Mouse (Mus musculus) embryonic facial prominence, embryonic 11.5 days (tissue): ENCODE results near the gene Plekhs1. TPM values are rescaled to one million over a fixed set of nuclear protein-coding genes. Genes with fewer than 3 reads are reported as not detected.
A peak's percentile ranks its signal among the peaks of the same experiment; 100 is the strongest.

Experiments
- ATAC-seq: fragments of 200-750 bp; cut with Nextera tagmentation; replicated peaks from 2 replicates; pipeline ENCODE4 v1.8.0; 2017; ENCODE audit warnings: low read depth; ENCODE audit not compliant: insufficient number of reproducible peaks, low FRiP score, low TSS enrichment
- DNase-seq: peaks from one replicate; pipeline ENCODE4 v3.0.0-alpha.2; 2015; ENCODE audit warnings: low spot score
- H3K27ac ChIP-seq: fragments of 300-500 bp; sonication (generic); replicated peaks from 2 replicates; pipeline ENCODE4 v1.5.1; 2014; ENCODE audit warnings: mild to moderate bottlenecking, low read depth, low read length, control low read depth
- H3K27me3 ChIP-seq: fragments of 300-500 bp; sonication (generic); 2 replicates; pipeline ENCODE4 v1.6.1; 2014; ENCODE audit warnings: mild to moderate bottlenecking, low read length, moderate library complexity, mixed read lengths; ENCODE audit not compliant: control insufficient read depth, insufficient read depth
- H3K36me3 ChIP-seq: fragments of 300-500 bp; sonication (generic); replicated peaks from 2 replicates; pipeline ENCODE4 v1.6.1; 2014; ENCODE audit warnings: low read depth, mild to moderate bottlenecking, low read length, moderate library complexity, mixed read lengths; ENCODE audit not compliant: control insufficient read depth, insufficient read depth
- H3K4me1 ChIP-seq: fragments of 300-500 bp; sonication (generic); 2 replicates; pipeline ENCODE4 v1.6.1; 2014; ENCODE audit warnings: low read length, mixed read lengths; ENCODE audit not compliant: control insufficient read depth, insufficient read depth
- H3K4me2 ChIP-seq: fragments of 300-500 bp; sonication (generic); 2 replicates; pipeline ENCODE4 v1.6.1; 2014; ENCODE audit warnings: low read depth, mild to moderate bottlenecking, control low read depth, low read length, moderate library complexity
- H3K4me3 ChIP-seq: fragments of 300-500 bp; sonication (generic); 2 replicates; pipeline ENCODE4 v1.5.1; 2014; ENCODE audit warnings: low read depth, low read length, control low read depth
- H3K9ac ChIP-seq: fragments of 300-500 bp; sonication (generic); replicated peaks from 2 replicates; pipeline ENCODE4 v1.6.1; 2014; ENCODE audit warnings: mild to moderate bottlenecking, control low read depth, low read length
- H3K9me3 ChIP-seq: fragments of 300-500 bp; sonication (generic); replicated peaks from 2 replicates; pipeline ENCODE4 v1.6.1; 2016; ENCODE audit warnings: mild to moderate bottlenecking, low read length, inconsistent platforms, mixed read lengths; ENCODE audit not compliant: control insufficient read depth
- WGBS: fragments of 180-500 bp; shearing (Covaris S2); extraction: QIAGEN DNeasy Blood & Tissue Kit; methylation state at CpG from one replicate; pipeline ENCODE4 v1.1.7; 2014; 5-methylcytosine and 5-hydroxymethylcytosine counted together
- polyA plus RNA-seq: library from polyadenylated mRNA; unstranded; fragments of >200 nt; fragmentation: Nextera tagmentation; extraction: Ambion mirVana; gene quantifications from 2 replicates; pipeline ENCODE4 v1.2.1, GENCODE M21; 2014

The Plekhs1 gene
- polyA plus RNA-seq, 1 experiment from 2014 or later: 0.20 TPM

GRCm38 (mm10) chr19:56425492-56425891 is 35.9 kb upstream of the Plekhs1 start:
- DNase-seq: no peak
- ATAC-seq: no peak
- Histone ChIP-seq H3K36me3 (no peaks in the 10 kb centered on the region), H3K9me3 (no peaks in the 10 kb centered on the region), H3K27me3 (no peaks in the 10 kb centered on the region), H3K4me1 (no peaks in the 10 kb centered on the region; the same call in 1 of the 2 replicates), H3K4me2 (no peak overlapping the region), H3K27ac (no peak overlapping the region), H3K9ac (no peak overlapping the region), H3K4me3 (no peak overlapping the region)
- 63% methylated on average over 9 of the region's 9 CpGs for WGBS

- Histone ChIP-seq H3K36me3 (no peaks in the 10 kb centered on the region; the same call in 1 of the 2 replicates), H3K4me1 (no peaks in the 10 kb centered on the region), H3K9ac (no peak overlapping the region), H3K27me3 (no peaks in the 10 kb centered on the region), H3K4me3 (no peak overlapping the region), H3K27ac (no peak overlapping the region), H3K4me2 (no peak overlapping the region), H3K9me3 (no peaks in the 10 kb centered on the region)
- DNase-seq (peak; percentile 54), ATAC-seq (no peak)
- 58% methylated on average over 8 of the region's 8 CpGs for WGBS
Measured at GRCm38 (mm10) chr19:56430369-56430768, 31.1 kb upstream of the Plekhs1 start.

GRCm38 (mm10) chr19:56432706-56433105 is 28.7 kb upstream of the Plekhs1 start:
- H3K4me1 ChIP-seq: no peaks in the 10 kb centered on the region
- no peaks in the 10 kb centered on the region for H3K9me3 ChIP-seq
- H3K27ac ChIP-seq: no peak overlapping the region
- WGBS: 57% methylated on average over 10 of the region's 10 CpGs
- DNase-seq (no peak), ATAC-seq (no peak)
- no peak overlapping the region for H3K4me2 ChIP-seq
- H3K27me3 ChIP-seq: no peaks in the 10 kb centered on the region
- no peak overlapping the region for H3K9ac ChIP-seq
- no peak overlapping the region for H3K4me3 ChIP-seq
- H3K36me3 ChIP-seq: no peaks in the 10 kb centered on the region; the same call in 1 of the 2 replicates

DNA sequence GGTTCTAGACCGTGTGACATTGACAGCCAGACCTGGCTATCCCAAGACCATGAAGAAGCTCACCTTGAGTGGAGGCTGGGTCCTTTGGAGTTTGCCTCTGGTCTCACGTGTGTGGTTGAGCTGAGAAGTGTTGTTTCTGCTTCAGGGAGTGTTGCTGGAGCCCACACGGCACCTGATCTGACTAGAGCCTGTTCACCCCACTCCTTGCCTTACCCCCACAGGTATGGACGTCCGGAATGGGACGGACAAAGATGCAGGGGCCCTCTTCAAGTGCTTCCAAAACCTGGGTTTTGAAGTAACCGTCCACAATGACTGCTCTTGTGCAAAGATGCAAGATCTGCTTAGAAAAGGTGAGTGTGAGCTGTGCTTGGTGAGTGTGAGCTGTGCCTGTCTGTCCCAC is 27.9 kb upstream of the Plekhs1 start:
- Histone ChIP-seq H3K27me3 (no peaks in the 10 kb centered on the region), H3K4me1 (no peaks in the 10 kb centered on the region), H3K4me3 (no peak overlapping the region), H3K4me2 (no peak overlapping the region), H3K9ac (no peak overlapping the region), H3K27ac (no peak overlapping the region), H3K36me3 (no peaks in the 10 kb centered on the region; the same call in 1 of the 2 replicates), H3K9me3 (no peaks in the 10 kb centered on the region)
- no peak for ATAC-seq
- DNase-seq: no peak
- WGBS: 88% methylated on average over 7 of the region's 7 CpGs

- H3K4me2 ChIP-seq: no peak overlapping the region
- DNase-seq (no peak), ATAC-seq (no peak)
- H3K27me3 ChIP-seq: no peaks in the 10 kb centered on the region
- no peak overlapping the region for H3K27ac ChIP-seq
- H3K9ac ChIP-seq: no peak overlapping the region
- no peaks in the 10 kb centered on the region for H3K4me1 ChIP-seq
- no peaks in the 10 kb centered on the region; the same call in 1 of the 2 replicates for H3K36me3 ChIP-seq
- H3K4me3 ChIP-seq: no peak overlapping the region
- 81% methylated on average over 13 of the region's 13 CpGs for WGBS
- no peaks in the 10 kb centered on the region for H3K9me3 ChIP-seq
Measured at GRCm38 (mm10) chr19:56436380-56436779, 25.1 kb upstream of the Plekhs1 start.

- H3K27me3 ChIP-seq: no peaks in the 10 kb centered on the region
- 70% methylated on average over 7 of the region's 7 CpGs for WGBS
- H3K36me3 ChIP-seq: no peaks in the 10 kb centered on the region; the same call in 1 of the 2 replicates
- no peak overlapping the region for H3K4me2 ChIP-seq
- H3K9ac ChIP-seq: no peak overlapping the region
- no peaks in the 10 kb centered on the region for H3K4me1 ChIP-seq
- H3K27ac ChIP-seq: no peak overlapping the region
- H3K4me3 ChIP-seq: no peak overlapping the region
- no peak for DNase-seq
- H3K9me3 ChIP-seq: no peaks in the 10 kb centered on the region
- no peak for ATAC-seq
Measured at GRCm38 (mm10) chr19:56438357-56439071, 22.9 kb upstream of the Plekhs1 start.

DNA sequence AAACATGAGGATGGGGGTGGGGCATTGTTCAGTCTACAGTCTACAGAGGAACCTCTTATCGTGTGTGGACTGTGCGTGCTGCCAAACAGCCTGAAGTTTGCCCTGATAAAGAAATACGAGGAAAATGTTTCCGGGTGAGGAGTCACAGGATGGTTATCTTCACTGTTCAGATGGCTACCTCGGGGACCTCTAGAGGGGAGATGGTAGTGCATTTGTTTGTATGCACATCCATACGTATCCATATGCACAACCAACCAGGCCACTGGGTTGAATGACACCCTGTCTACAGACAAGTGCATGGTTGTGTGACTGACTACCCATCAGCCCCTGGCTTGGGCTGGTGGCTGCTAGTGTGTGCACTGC is 22.4 kb upstream of the Plekhs1 start:
- no peak for DNase-seq
- 88% methylated on average over 6 of the region's 6 CpGs for WGBS
- no peaks in the 10 kb centered on the region; the same call in 1 of the 2 replicates for H3K36me3 ChIP-seq

DNA sequence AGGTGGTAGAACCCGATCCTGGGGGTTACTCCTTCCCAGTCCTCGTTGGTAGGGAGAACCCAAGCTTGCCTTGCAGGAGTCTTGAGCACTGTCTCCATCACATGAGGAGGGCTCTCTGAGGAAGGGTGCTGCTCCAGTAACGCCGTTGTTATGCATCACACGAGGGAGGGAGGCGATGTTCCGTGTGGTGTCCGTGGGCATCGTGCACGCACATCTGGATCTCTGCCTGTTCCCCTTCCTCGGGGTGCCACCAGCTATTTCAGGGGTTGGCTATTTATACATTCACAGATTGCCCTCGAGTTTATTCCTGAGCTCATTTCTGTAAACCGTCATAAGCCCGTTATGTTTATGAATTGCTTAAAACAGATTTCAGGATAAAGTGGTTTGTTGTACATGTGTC is 18.0 kb upstream of the Plekhs1 start:
- no peak for ATAC-seq
- Histone ChIP-seq H3K4me2 (no peak overlapping the region), H3K36me3 (no peaks in the 10 kb centered on the region), H3K4me1 (no peaks in the 10 kb centered on the region), H3K27ac (no peak overlapping the region), H3K27me3 (no peaks in the 10 kb centered on the region), H3K9ac (no peak overlapping the region), H3K4me3 (no peak overlapping the region), H3K9me3 (no peaks in the 10 kb centered on the region)
- WGBS: 82% methylated on average over 14 of the region's 14 CpGs
- no peak for DNase-seq

More for the DNA sequence above, 22.4 kb upstream of the Plekhs1 start:
- Histone ChIP-seq H3K4me2 (no peak overlapping the region), H3K4me3 (no peak overlapping the region), H3K27ac (no peak overlapping the region), H3K4me1 (no peaks in the 10 kb centered on the region), H3K27me3 (no peaks in the 10 kb centered on the region), H3K9ac (no peak overlapping the region), H3K9me3 (no peaks in the 10 kb centered on the region)
- no peak for ATAC-seq
